Mouse (Mus musculus) ovary, adult 2 months (tissue): ENCODE results near the gene Reck. TPM values are rescaled to one million over a fixed set of nuclear protein-coding genes. Genes with fewer than 3 reads are reported as not detected.

Source experiments
- polyA plus RNA-seq: library from polyadenylated mRNA; depleted of rRNA; stranded (reverse); fragments of >200 nt; gene quantifications from 2 replicates; pipeline ENCODE4 v1.2.3, GENCODE M21; 2012; rRNA removed

Gene Reck
- 22.1 and 22.2 TPM in 2 replicates for polyA plus RNA-seq

DNA sequence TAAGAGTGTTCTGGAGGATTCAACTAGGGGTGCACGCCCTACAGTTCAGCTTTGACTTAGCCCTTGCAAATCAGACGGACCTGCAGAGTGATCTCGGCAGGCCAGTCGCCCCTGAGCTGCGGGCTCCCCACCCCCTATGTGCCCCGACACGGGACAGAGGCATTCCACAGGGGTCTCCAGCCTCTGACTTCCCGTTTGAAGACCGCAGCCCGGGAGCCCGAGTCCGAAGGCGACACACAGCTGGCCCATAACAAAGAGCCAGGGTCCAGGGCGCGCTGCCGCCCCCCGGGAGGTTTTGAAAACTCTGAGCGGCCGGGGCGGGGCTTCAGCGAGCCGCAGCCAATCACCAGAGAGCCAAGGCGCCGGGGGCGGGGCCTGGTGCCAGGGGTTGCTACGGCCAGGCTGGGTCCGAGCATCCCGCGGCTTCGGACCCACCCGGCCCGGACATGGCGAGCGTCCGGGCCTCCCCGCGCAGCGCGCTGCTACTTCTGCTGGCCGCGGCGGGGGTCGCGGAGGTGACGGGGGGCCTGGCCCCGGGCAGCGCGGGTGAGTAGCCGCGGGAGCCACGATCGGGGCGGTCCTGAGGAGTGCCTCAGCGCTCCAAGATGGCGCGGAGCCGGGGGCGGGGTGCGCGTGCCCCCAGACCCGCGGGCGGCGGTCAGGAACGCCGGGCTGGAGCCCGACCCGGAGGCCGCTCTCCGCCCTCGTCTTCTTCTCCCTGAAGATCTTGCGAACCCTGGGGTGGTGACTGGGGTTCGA, at the start of gene Reck:
Reck (plus strand) TSS at position 371 of the 759 bp plus-strand sequence.

DNA sequence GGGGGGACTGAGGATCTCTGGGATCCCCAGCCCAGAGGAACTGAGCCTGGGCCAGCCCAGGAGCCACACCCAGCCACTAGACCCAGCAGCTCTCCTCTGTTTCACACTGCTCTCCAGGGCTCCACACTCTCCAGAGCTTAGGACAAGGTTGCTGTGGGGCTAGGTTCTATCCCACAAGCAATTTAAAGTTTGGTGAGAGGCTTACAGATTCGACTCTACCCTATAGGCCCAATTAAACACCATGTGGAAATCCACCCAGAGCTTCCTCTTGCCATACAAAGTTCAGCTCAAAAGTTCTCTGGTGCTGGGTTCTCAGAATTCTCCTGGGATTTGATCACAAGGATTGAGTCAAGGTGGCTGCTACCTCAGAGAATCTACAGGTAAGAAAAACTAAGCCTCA, 35.2 kb upstream of the Reck start, which contains the start of gene Olfr157:
Olfr157 (minus strand) TSS at position 101 of the 400 bp plus-strand sequence.

DNA sequence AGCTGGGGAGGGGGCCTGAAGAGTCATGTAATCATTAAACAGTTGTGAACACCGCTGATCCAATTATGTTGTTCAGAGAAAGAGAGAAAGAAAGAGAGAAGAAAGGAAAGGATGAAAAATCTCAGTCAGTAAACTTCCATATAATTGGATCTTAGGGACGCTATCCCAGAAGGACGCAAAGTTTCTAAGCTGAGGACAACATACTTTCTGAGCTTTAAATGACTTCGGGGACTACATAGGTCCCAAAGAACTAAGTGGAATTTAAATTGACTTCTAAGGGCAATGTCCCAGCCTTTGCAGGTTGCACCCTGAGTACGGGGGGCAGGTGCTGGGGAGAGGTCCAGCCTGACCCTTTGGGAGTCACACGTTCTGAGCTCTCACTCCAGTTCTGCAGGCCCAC, 24.1 kb upstream of the Reck start, which contains the start of gene Olfr155:
Olfr155 (plus strand) TSS at position 301 of the 400 bp plus-strand sequence.

DNA sequence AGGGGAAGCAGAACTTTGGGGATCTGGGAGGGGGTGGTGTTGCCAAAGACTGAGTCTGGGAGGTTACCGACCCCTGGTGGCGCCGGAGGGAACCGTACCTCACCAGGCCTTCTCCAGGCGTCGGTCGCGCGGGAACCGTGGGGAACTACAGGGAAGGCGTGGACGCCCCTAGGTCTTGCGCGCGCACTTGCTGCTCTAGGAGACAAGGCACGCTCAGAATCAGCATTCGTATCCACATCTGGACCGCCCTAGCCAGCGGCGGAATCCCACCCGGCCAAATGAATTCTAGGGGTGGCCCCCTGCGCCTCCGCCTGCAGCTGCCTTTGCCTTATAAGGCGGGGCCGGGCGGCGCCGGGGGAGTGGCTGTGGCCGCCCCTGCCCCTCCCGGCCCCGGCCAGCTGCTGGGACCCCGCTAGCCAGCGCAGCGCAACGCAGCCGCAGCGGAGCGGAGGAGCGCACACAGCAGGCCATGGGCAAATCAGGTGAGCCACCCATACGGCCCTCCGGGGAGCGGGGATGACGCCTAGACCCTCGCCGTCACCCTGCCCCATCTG, 82.0 kb downstream of the Reck start, which contains the start of gene Glipr2:
Glipr2 (plus strand) TSS at position 110 of the 554 bp plus-strand sequence.

DNA sequence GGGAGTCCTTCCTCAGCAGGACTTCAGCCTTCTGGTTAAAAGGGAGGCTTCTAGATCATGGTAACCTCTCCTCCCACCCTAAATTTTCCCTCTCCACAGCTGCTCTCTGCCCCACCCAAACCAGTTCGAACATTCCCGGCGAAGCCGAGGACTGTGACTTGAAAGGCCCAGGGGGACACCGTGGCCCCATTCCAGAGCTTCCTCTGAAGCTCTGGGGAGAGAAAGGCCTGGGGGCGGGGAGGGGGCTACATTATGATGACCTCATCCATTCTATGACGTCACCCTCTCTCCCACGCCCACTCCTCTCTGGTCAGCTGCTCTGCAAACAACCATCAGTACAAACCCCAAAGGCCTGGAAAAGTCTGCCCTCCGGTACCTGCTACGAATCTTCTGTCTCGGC, 107.9 kb downstream of the Reck start, which contains the start of gene Ccin:
Ccin (plus strand) TSS at position 303 of the 400 bp plus-strand sequence.

Other genes with a start within 250 kb of the Reck start
- gene Npr2, start 243.6 kb upstream of the Reck start, polyA plus RNA-seq, result 113 and 117 TPM in 2 replicates
- 20.8 and 24.0 TPM in 2 replicates for gene Spag8, start 221.9 kb upstream of the Reck start, polyA plus RNA-seq
- gene Hint2, start 219.1 kb upstream of the Reck start, polyA plus RNA-seq, result 65.2 and 84.4 TPM in 2 replicates
- gene Tmem8b, start 206.6 kb upstream of the Reck start, polyA plus RNA-seq, result 24.0 and 31.0 TPM in 2 replicates
- 0.05 TPM in 1 of 2 replicates, not detected in the other for gene Fam221b, start 206.4 kb upstream of the Reck start, polyA plus RNA-seq
- not detected in 2 replicates for gene Olfr70, start 174.7 kb upstream of the Reck start, polyA plus RNA-seq
- gene Olfr71, start 165.3 kb upstream of the Reck start, polyA plus RNA-seq, result not detected in 2 replicates
- 4.2 and 5.3 TPM in 2 replicates for gene Hrct1, start 148.3 kb upstream of the Reck start, polyA plus RNA-seq
- 1.0 and 1.1 TPM in 2 replicates for gene Spaar, start 145.5 kb upstream of the Reck start, polyA plus RNA-seq
- gene Olfr159, start 104.5 kb upstream of the Reck start, polyA plus RNA-seq, result not detected in 2 replicates
- not detected in 2 replicates for gene Olfr156, start 51.6 kb upstream of the Reck start, polyA plus RNA-seq
- not detected in 2 replicates for gene Olfr157, start 35.3 kb upstream of the Reck start, polyA plus RNA-seq
- 0.12 TPM in 1 of 2 replicates, not detected in the other for gene Olfr155, start 24.0 kb upstream of the Reck start, polyA plus RNA-seq
- gene Glipr2, start 81.9 kb downstream of the Reck start, polyA plus RNA-seq, result 11.8 and 13.2 TPM in 2 replicates
- not detected in 2 replicates for gene Ccin, start 108.0 kb downstream of the Reck start, polyA plus RNA-seq
- 254 and 292 TPM in 2 replicates for gene Clta, start 128.9 kb downstream of the Reck start, polyA plus RNA-seq
- 15.3 and 19.0 TPM in 2 replicates for gene Gne, start 208.6 kb downstream of the Reck start, polyA plus RNA-seq